Mouse (Mus musculus) testis, adult 2 months (tissue): ENCODE data around the gene Dop1a. TPM values are rescaled to one million over a fixed set of nuclear protein-coding genes. Genes with fewer than 3 reads are reported as not detected.

Source experiments
- H3K27ac ChIP-seq: fragments of 200-500 bp; 2 replicates; pipeline ENCODE4 v1.5.1; 2012; ENCODE audit warnings: low read depth, low read length; ENCODE audit not compliant: control insufficient read depth, insufficient read depth
- H3K27me3 ChIP-seq: fragments of 200-500 bp; 2 replicates; pipeline ENCODE4 v1.6.1; 2012; ENCODE audit warnings: mild to moderate bottlenecking, low read length, moderate library complexity; ENCODE audit not compliant: control insufficient read depth, insufficient read depth
- H3K36me3 ChIP-seq: fragments of 200-500 bp; 2 replicates; pipeline ENCODE4 v1.6.1; 2012; ENCODE audit warnings: mild to moderate bottlenecking, low read length; ENCODE audit not compliant: control insufficient read depth, insufficient read depth
- H3K4me1 ChIP-seq: fragments of 200-500 bp; 2 replicates; pipeline ENCODE4 v1.6.1; 2012; ENCODE audit warnings: low read length; ENCODE audit not compliant: control insufficient read depth, insufficient read depth
- H3K4me3 ChIP-seq: fragments of 200-500 bp; 2 replicates; pipeline ENCODE4 v1.5.1; 2012; ENCODE audit warnings: low read depth, mild to moderate bottlenecking, low read length, moderate library complexity, mixed read lengths; ENCODE audit not compliant: control insufficient read depth
- CTCF ChIP-seq: fragments of 200-500 bp; IDR thresholded peaks from 2 replicates; pipeline ENCODE4 v1.5.1; 2012; ENCODE audit warnings: low read depth, mild to moderate bottlenecking, inconsistent platforms, low read length, moderate library complexity; ENCODE audit not compliant: control insufficient read depth, insufficient read depth, insufficient replicate concordance
- POLR2A ChIP-seq: fragments of 200-500 bp; IDR thresholded peaks from 2 replicates; pipeline ENCODE4 v1.6.1; 2012; ENCODE audit warnings: low read depth, mild to moderate bottlenecking, inconsistent platforms, low read length, moderate library complexity; ENCODE audit not compliant: control insufficient read depth
- polyA plus RNA-seq: library from polyadenylated mRNA; depleted of rRNA; stranded (reverse); fragments of >200 nt; gene quantifications from 2 replicates; pipeline ENCODE4 v1.2.3, GENCODE M21; 2012; rRNA removed

Gene Dop1a
- polyA plus RNA-seq, 1 experiment: 14.5 TPM

GRCm38 (mm10) chr9:86599723-86600303, 132.9 kb downstream of the Dop1a start:
- no peak for TF ChIP-seq CTCF
- no peak for TF ChIP-seq POLR2A
- no peaks in the 10 kb centered on the region for H3K4me1 ChIP-seq

More at GRCm38 (mm10) chr9:86599723-86600303, 132.9 kb downstream of the Dop1a start:
- Histone ChIP-seq H3K27me3 (no peaks in the 10 kb centered on the region), H3K36me3 (no peaks in the 10 kb centered on the region), H3K4me3 (no peak overlapping the region), H3K27ac (no peak overlapping the region)

Other genes with a start within 250 kb of the Dop1a start
- gene Ube2cbp, start 2.2 kb upstream of the Dop1a start, polyA plus RNA-seq: 0.89 and 0.95 TPM in 2 replicates
- 5.2 and 6.2 TPM in 2 replicates for gene Pgm3, start 104.7 kb downstream of the Dop1a start, polyA plus RNA-seq
- gene Rwdd2a, start 104.8 kb downstream of the Dop1a start, polyA plus RNA-seq: 59.0 and 61.4 TPM in 2 replicates
- gene Me1, start 228.8 kb downstream of the Dop1a start, polyA plus RNA-seq: 134 and 144 TPM in 2 replicates